Comparison of ENCODE assay signal across 17 mouse cellular contexts in the genomic region with DNA sequence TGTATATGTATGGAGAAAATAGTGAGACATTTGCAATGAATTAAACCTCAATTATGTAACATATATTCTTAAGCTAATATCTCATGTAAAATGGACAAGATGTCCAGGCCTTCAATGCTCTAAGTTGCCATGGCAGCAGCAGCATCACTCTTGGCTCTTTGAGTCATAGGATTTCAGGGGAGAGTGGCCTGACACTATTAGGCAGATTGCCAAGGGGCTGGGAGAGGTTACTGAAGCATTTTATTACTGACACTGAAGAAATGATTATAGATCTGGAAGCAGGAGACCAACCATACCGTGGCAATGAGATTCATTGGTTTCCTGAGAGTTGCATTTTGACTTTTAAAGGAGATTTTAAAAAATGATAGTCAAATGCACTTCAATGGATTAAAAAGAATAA.
DNase-seq lines count a peak whose midpoint lies in the region; ATAC-seq and TF ChIP-seq lines count a peak whose summit lies in the region.
"Had no signal": no experiment of that assay in that cellular context is flagged by ENCODE, and none has a peak within 500 bp of the region (broad histone marks: within the 10 kb centered on the region; RNA-seq: fewer than 3 reads in every experiment).

No protein-coding gene starts in this region.

- WGBS in hindbrain, embryonic 14.5 days: 9% methylated on average over 1 of the region's 1 CpGs
- 8% methylated on average over 1 of the region's 1 CpGs for WGBS in midbrain, postnatal 0 days
- 52% methylated on average over 1 of the region's 1 CpGs for WGBS in thymus, adult 2 months

- H3K4me3 ChIP-seq in hindbrain, embryonic 14.5 days (replicated peaks; ENCODE audit: low read length): no peak overlapping the region
- no peak overlapping the region for H3K4me3 ChIP-seq in midbrain, postnatal 0 days (ENCODE audit: low read depth, low read length)
- no peak overlapping the region for H3K4me3 ChIP-seq in thymus, adult 2 months (ENCODE audit: control insufficient read depth, insufficient read depth, low read length)
- H3K4me3 ChIP-seq: limb, embryonic 12.5 days; myocyte had no signal

- no peak overlapping the region for H3K4me2 ChIP-seq in hindbrain, embryonic 14.5 days (replicated peaks)
- H3K4me2 ChIP-seq in midbrain, postnatal 0 days (ENCODE audit: low read depth, low read length, poor library complexity, severe bottlenecking): no peak overlapping the region
- H3K4me2 ChIP-seq: heart, embryonic 11.5 days; limb, embryonic 12.5 days had no signal

- TF ChIP-seq CTCF in midbrain, postnatal 0 days (IDR thresholded peaks at IDR 0.05): no peak
- TF ChIP-seq CTCF in thymus, adult 2 months (IDR thresholded peaks at IDR 0.05; ENCODE audit: borderline replicate concordance, control insufficient read depth, extremely low read depth, insufficient read depth, low read length, poor library complexity): no peak

- no peak overlapping the region for H3K27ac ChIP-seq in hindbrain, embryonic 14.5 days
- H3K27ac ChIP-seq in midbrain, postnatal 0 days (ENCODE audit: low read depth, low read length): no peak overlapping the region
- H3K27ac ChIP-seq in thymus, adult 2 months (ENCODE audit: control insufficient read depth, insufficient read depth, low read length): no peak overlapping the region
- H3K27ac ChIP-seq: limb, embryonic 12.5 days had no signal

- TF ChIP-seq POLR2A in thymus, adult 2 months (IDR thresholded peaks at IDR 0.05; ENCODE audit: control insufficient read depth, extremely low read depth, insufficient read depth, low read length, poor library complexity): no peak

- H3K27me3 ChIP-seq in hindbrain, embryonic 14.5 days (ENCODE audit: control insufficient read depth, insufficient read depth, low read length): no peaks in the 10 kb centered on the region
- H3K27me3 ChIP-seq in midbrain, postnatal 0 days (ENCODE audit: insufficient read depth, low read length): no peaks in the 10 kb centered on the region
- no peaks in the 10 kb centered on the region for H3K27me3 ChIP-seq in thymus, adult 2 months (ENCODE audit: control insufficient read depth, insufficient read depth, low read length)
- H3K27me3 ChIP-seq: limb, embryonic 12.5 days had no signal

- no peaks in the 10 kb centered on the region for H3K36me3 ChIP-seq in hindbrain, embryonic 14.5 days (replicated peaks; ENCODE audit: control insufficient read depth, insufficient read depth)
- H3K36me3 ChIP-seq in midbrain, postnatal 0 days (ENCODE audit: insufficient read depth, low read length): no peaks in the 10 kb centered on the region
- H3K36me3 ChIP-seq in thymus, adult 2 months (ENCODE audit: control insufficient read depth, insufficient read depth, low read length): no peaks in the 10 kb centered on the region
- H3K36me3 ChIP-seq: G1E; limb, embryonic 12.5 days had no signal

- H3K4me1 ChIP-seq in hindbrain, embryonic 14.5 days (replicated peaks; ENCODE audit: control insufficient read depth, insufficient read depth, low read length): peaks cover 13% of the 10 kb centered on the region
- H3K4me1 ChIP-seq in midbrain, postnatal 0 days (ENCODE audit: insufficient read depth, low read length): no peaks in the 10 kb centered on the region
- no peaks in the 10 kb centered on the region for H3K4me1 ChIP-seq in thymus, adult 2 months (replicated peaks; ENCODE audit: control insufficient read depth, insufficient read depth, low read length)
- H3K4me1 ChIP-seq: limb, embryonic 12.5 days had no signal

- peak; percentile 64; the same call in 1 of the 2 replicates for ATAC-seq in hindbrain, embryonic 14.5 days (ENCODE audit: low FRiP score)
- ATAC-seq in midbrain, postnatal 0 days (ENCODE audit: low FRiP score): no peak
- ATAC-seq in erythroid progenitor cell, adult 5-6 weeks (replicated peaks; ENCODE audit: low FRiP score, poor library complexity, severe bottlenecking): no peak

- no peak overlapping the region for H3K9ac ChIP-seq in hindbrain, embryonic 14.5 days
- H3K9ac ChIP-seq in midbrain, postnatal 0 days (replicated peaks; ENCODE audit: low read length, poor library complexity, severe bottlenecking): no peak overlapping the region
- H3K9ac ChIP-seq: limb, embryonic 12.5 days had no signal

- DNase-seq in embryo, embryonic 11 days: peak; percentile 21
- DNase-seq in embryo, embryonic 9.5 days (ENCODE audit: extremely low spot score): no peak
- DNase-seq in brain, adult 2 months (ENCODE audit: low read depth, low spot score): peak; percentile 29
- peak; percentile 55 for DNase-seq in hindbrain, embryonic 14.5 days (ENCODE audit: low spot score)
- peak; percentile 86 for DNase-seq in midbrain, postnatal 0 days (ENCODE audit: low spot score)
- no peak for DNase-seq in thymus, adult 2 months
- DNase-seq in lung, postnatal 25 days (ENCODE audit: low spot score): no peak
- DNase-seq: cerebellum, adult 9-11 months; gastrocnemius, postnatal 25 days; heart, postnatal 36 days; kidney, adult 2 months; lung, postnatal 4 days had no signal

- H3K9me3 ChIP-seq in hindbrain, embryonic 14.5 days (ENCODE audit: control insufficient read depth, low read length): no peaks in the 10 kb centered on the region
- no peaks in the 10 kb centered on the region for H3K9me3 ChIP-seq in midbrain, postnatal 0 days (ENCODE audit: low read length)
- H3K9me3 ChIP-seq: G1E; limb, embryonic 12.5 days had no signal

Comparison
In these comparisons a context has a peak if more than half of its experiments do, and no peak if none do; other contexts are left out.
1. DNase-seq: peak in embryo, embryonic 11 days (single experiment), brain, adult 2 months (single experiment), hindbrain, embryonic 14.5 days (single experiment) and midbrain, postnatal 0 days (single experiment); none in embryo, embryonic 9.5 days (single experiment), thymus, adult 2 months (single experiment) and lung, postnatal 25 days (single experiment).